Mouse (Mus musculus): ENCODE results near the gene Tle6.

- no peak for TF ChIP-seq POLR2A (IDR thresholded peaks at IDR 0.05; ENCODE audit: control insufficient read depth in 1 of 2, insufficient read depth in 1 of 2, low read depth in 1 of 2, low read length in 2 of 2, poor library complexity in 1 of 2)
- no peak for TF ChIP-seq CTCF (IDR thresholded peaks at IDR 0.05 in 2 of 3, conservative IDR thresholded peaks at IDR 0.05 in 1 of 3; ENCODE audit: control insufficient read depth in 1 of 3, insufficient read depth in 1 of 3, low read depth in 2 of 3, low read length in 3 of 3, poor library complexity in 1 of 3, severe bottlenecking in 1 of 3)
- TF ChIP-seq RAD21 (IDR thresholded peaks at IDR 0.05; ENCODE audit: low read depth, low read length): no peak
- TF ChIP-seq MAFK (IDR thresholded peaks at IDR 0.05; ENCODE audit: borderline replicate concordance, low read depth, low read length): no peak
Observed at GRCm38 (mm10) chr10:81604019-81604967, 3.4 kb upstream of the Tle6 start.
